Mouse (Mus musculus) embryonic facial prominence, embryonic 15.5 days (tissue): ENCODE measurements at regions not wholly inside any gene's neighbourhood (a gene's known extent, or its start where the extent isn't known, plus 50 kb on each side); places are given as distances from the start of the nearest gene placed in this dataset.

Source experiments
- ATAC-seq: fragments of 200-750 bp; cut with Nextera tagmentation; 2 replicates; pipeline ENCODE4 v1.8.0; 2017; ENCODE audit warnings: low read depth, moderate TSS enrichment; ENCODE audit not compliant: insufficient number of reproducible peaks, low FRiP score, low TSS enrichment
- H3K27ac ChIP-seq: fragments of 300-500 bp; sonication (generic); replicated peaks from 2 replicates; pipeline ENCODE4 v1.5.1; 2015; ENCODE audit warnings: mild to moderate bottlenecking, inconsistent platforms
- H3K27me3 ChIP-seq: fragments of 300-500 bp; sonication (generic); 2 replicates; pipeline ENCODE4 v1.6.1; 2015; ENCODE audit warnings: inconsistent platforms
- H3K36me3 ChIP-seq: fragments of 300-500 bp; sonication (generic); 2 replicates; pipeline ENCODE4 v1.6.1; 2015; ENCODE audit warnings: mild to moderate bottlenecking, inconsistent platforms
- H3K4me1 ChIP-seq: fragments of 300-500 bp; sonication (generic); 2 replicates; pipeline ENCODE4 v1.6.1; 2015; ENCODE audit warnings: inconsistent platforms
- H3K4me2 ChIP-seq: fragments of 300-500 bp; sonication (generic); replicated peaks from 2 replicates; pipeline ENCODE4 v1.6.1; 2015; ENCODE audit warnings: mild to moderate bottlenecking, inconsistent platforms
- H3K4me3 ChIP-seq: fragments of 300-500 bp; sonication (generic); replicated peaks from 2 replicates; pipeline ENCODE4 v1.5.1; 2015; ENCODE audit warnings: mild to moderate bottlenecking, inconsistent platforms
- H3K9ac ChIP-seq: fragments of 300-500 bp; sonication (generic); 2 replicates; pipeline ENCODE4 v1.6.1; 2015; ENCODE audit warnings: inconsistent platforms
- H3K9me3 ChIP-seq: fragments of 300-500 bp; sonication (generic); replicated peaks from 2 replicates; pipeline ENCODE4 v1.6.1; 2016; ENCODE audit warnings: inconsistent platforms
- WGBS: fragments of 180-500 bp; shearing (Covaris S2); methylation state at CpG from one replicate; pipeline ENCODE4 v1.1.7; 2015; 5-methylcytosine and 5-hydroxymethylcytosine counted together

DNA sequence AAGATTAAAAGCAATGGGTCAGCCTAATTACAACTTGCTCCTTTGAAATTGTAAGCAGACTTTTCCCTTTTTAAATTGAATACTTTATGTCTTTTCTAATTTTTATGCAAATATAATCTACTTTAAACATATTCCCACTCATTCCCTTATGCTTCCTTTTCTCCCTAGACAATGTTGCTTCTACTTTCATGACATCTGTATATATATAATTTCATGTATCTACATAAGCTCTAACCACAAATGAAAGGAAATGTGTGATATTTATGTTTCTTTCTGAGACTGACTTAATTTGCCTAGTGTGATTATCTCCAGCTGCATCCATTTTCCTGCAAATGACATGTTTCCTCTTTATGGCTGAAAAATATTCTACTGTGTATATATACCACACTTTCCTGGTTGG lies 77.9 kb upstream of the Nampt start:
- Histone ChIP-seq H3K9ac (no peak overlapping the region), H3K27ac (no peak overlapping the region), H3K4me2 (no peak overlapping the region), H3K36me3 (no peaks in the 10 kb centered on the region), H3K4me3 (no peak overlapping the region), H3K27me3 (no peaks in the 10 kb centered on the region), H3K9me3 (no peaks in the 10 kb centered on the region), H3K4me1 (no peaks in the 10 kb centered on the region)
- no peak for ATAC-seq

DNA sequence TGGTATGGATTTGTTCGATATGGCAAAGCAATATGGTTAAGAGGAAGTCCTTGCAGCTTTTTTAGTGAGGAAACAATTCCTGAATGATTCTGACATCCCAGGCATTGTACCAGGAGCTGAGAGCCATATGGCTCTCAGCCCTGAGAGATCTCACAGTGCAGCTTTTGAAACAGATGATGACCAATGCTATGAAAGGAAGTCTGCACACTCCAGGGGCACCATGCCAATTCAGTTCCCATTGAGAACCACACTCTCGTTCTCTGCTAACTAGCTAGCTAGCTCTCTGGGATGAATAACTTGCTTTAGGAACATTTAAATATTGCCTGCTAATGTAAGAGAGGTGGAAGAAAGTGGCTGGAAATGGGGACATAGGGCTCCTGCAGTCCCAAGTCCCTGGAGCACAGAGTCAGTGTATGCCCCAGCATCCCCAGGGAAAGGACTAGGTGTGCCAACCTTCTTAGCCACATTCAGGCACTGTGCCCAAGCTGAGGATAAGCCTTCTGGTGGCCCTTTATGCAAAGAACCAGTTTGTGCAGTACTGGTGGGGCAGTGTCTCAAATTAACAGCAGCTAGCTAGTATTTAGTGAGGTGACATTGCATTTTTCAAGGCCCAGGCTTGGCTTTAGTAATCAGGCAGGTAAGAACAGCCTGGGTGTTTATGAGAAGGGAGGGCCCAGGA lies 61.8 kb upstream of the Nampt start:
- H3K36me3 ChIP-seq = no peaks in the 10 kb centered on the region
- no peaks in the 10 kb centered on the region for H3K4me1 ChIP-seq
- no peak overlapping the region for H3K4me2 ChIP-seq
- WGBS = 71% methylated on average over 2 of the region's 2 CpGs
- H3K4me3 ChIP-seq = no peak overlapping the region
- H3K9me3 ChIP-seq = no peaks in the 10 kb centered on the region
- H3K27me3 ChIP-seq = no peaks in the 10 kb centered on the region
- H3K9ac ChIP-seq = no peak overlapping the region
- ATAC-seq = no peak
- H3K27ac ChIP-seq = no peak overlapping the region

DNA sequence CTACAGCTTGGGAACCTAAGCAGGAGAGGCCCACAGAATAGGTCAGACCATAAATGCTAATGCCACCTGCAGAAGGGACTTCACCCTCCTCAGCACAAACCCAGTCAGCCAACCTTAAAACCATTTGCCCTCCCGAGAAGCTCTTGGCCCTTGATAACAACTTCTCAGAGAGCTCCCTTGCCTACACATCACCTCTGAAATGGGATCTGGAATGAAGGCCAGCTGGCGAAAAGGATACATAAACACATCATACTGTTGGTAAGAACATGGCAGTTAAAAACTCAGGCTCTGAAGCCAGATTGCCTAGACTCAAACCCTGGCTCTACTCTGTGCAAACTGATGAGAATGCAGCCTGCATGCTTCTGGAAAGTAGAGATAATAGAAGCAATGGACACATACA lies 61.2 kb upstream of the Nampt start:
- Histone ChIP-seq H3K4me1 (no peaks in the 10 kb centered on the region), H3K36me3 (no peaks in the 10 kb centered on the region), H3K4me3 (no peak overlapping the region), H3K27me3 (no peaks in the 10 kb centered on the region), H3K27ac (no peak overlapping the region), H3K9me3 (no peaks in the 10 kb centered on the region), H3K4me2 (no peak overlapping the region), H3K9ac (no peak overlapping the region)
- WGBS = 81% methylated on average over 2 of the region's 2 CpGs
- no peak for ATAC-seq

GRCm38 (mm10) chr12:32760627-32761026 lies 58.7 kb upstream of the Nampt start:
- H3K9me3 ChIP-seq = no peaks in the 10 kb centered on the region
- H3K4me1 ChIP-seq = no peaks in the 10 kb centered on the region
- H3K4me2 ChIP-seq = no peak overlapping the region
- no peak overlapping the region for H3K27ac ChIP-seq
- no peak overlapping the region for H3K9ac ChIP-seq
- WGBS = 75% methylated on average over 3 of the region's 3 CpGs
- ATAC-seq = no peak
- H3K27me3 ChIP-seq = no peaks in the 10 kb centered on the region
- no peaks in the 10 kb centered on the region for H3K36me3 ChIP-seq
- no peak overlapping the region for H3K4me3 ChIP-seq

- H3K27me3 ChIP-seq = no peaks in the 10 kb centered on the region
- no peak for ATAC-seq
- H3K4me3 ChIP-seq = no peak overlapping the region
- no peaks in the 10 kb centered on the region for H3K4me1 ChIP-seq
- WGBS = 58% methylated on average over 3 of the region's 3 CpGs
- H3K4me2 ChIP-seq = no peak overlapping the region
- H3K36me3 ChIP-seq = no peaks in the 10 kb centered on the region
- no peak overlapping the region for H3K27ac ChIP-seq
- no peaks in the 10 kb centered on the region for H3K9me3 ChIP-seq
- no peak overlapping the region for H3K9ac ChIP-seq
Observed at GRCm38 (mm10) chr12:32761055-32761454, 58.3 kb upstream of the Nampt start.

- H3K4me3 ChIP-seq = no peak overlapping the region
- H3K9ac ChIP-seq = no peak overlapping the region
- no peaks in the 10 kb centered on the region for H3K9me3 ChIP-seq
- ATAC-seq = no peak
- no peak overlapping the region for H3K4me2 ChIP-seq
- H3K27me3 ChIP-seq = no peaks in the 10 kb centered on the region
- no peaks in the 10 kb centered on the region; the same call in 1 of the 2 replicates for H3K4me1 ChIP-seq
- H3K27ac ChIP-seq = no peak overlapping the region
- WGBS = 79% methylated on average over 3 of the region's 3 CpGs
- no peaks in the 10 kb centered on the region for H3K36me3 ChIP-seq
Observed at GRCm38 (mm10) chr12:32764271-32764670, 55.1 kb upstream of the Nampt start.

DNA sequence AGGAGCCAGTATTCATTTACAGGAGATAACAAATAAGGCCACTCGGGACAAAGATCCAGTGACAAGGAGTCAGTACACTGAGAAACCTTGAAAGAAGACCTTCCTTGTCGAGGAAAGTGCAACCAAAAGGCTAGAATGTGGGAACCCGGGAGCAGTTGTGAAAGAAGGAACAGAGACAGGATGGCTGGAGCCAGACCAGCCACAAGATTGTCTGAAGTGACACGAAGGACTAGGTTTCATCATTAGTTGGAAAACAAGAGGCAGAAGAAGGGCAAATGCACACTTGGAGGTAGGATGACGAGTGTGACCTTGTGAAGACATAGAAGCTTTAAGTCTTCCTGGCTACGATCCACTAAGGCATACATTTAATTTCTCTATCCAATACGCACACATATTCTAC lies 54.6 kb upstream of the Nampt start:
- H3K9me3 ChIP-seq = no peaks in the 10 kb centered on the region
- no peaks in the 10 kb centered on the region for H3K36me3 ChIP-seq
- H3K9ac ChIP-seq = no peak overlapping the region
- no peak overlapping the region for H3K27ac ChIP-seq
- no peak overlapping the region for H3K4me2 ChIP-seq
- no peaks in the 10 kb centered on the region; the same call in 1 of the 2 replicates for H3K4me1 ChIP-seq
- no peak overlapping the region for H3K4me3 ChIP-seq
- WGBS = 84% methylated on average over 7 of the region's 7 CpGs
- no peaks in the 10 kb centered on the region for H3K27me3 ChIP-seq
- ATAC-seq = no peak

DNA sequence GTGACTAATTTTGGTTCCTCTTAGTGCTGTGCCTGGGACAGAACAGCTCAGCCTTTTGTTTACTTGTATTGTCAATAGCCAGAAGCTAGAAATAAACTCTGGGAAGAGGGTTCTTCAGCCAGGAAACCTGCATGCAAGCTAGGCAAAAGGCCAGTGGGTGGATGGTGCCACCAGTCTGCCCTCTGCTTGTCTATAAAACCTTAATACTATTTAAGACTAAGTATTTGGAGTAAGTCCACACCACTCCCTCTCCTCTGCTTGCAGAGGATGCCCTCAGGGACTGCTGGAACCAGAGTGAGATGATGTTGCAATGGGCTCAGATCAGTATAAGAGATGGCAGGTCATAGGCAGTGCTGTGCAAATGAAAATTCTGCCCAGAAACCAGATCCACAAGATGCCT lies 53.5 kb upstream of the Nampt start:
- Histone ChIP-seq H3K36me3 (no peaks in the 10 kb centered on the region), H3K4me1 (no peaks in the 10 kb centered on the region; the same call in 1 of the 2 replicates), H3K4me3 (no peak overlapping the region)

DNA sequence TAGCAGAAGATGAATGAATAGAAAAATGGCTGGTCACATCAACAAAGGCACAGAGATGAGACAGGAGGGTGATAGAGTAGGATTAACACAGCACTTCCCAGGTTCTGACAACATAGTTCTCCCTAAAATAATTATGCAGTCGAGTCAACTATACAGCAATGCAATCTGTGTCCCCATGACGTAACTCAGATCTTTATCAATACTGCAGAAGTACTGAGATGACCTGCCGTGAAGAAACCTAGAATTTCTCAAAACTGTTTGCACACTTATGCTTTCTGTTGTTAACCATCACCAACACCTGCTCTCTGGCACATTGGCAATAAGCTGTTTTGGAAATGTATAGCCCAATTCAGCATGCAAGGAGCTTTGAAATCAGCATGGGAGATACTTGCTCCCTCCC lies 52.8 kb upstream of the Nampt start:
- Histone ChIP-seq H3K4me3 (no peak overlapping the region), H3K27ac (no peak overlapping the region), H3K4me2 (no peak overlapping the region), H3K9ac (no peak overlapping the region), H3K36me3 (no peaks in the 10 kb centered on the region), H3K27me3 (no peaks in the 10 kb centered on the region), H3K9me3 (no peaks in the 10 kb centered on the region), H3K4me1 (no peaks in the 10 kb centered on the region; the same call in 1 of the 2 replicates)
- no peak for ATAC-seq
- WGBS = 67% methylated on average over 3 of the region's 3 CpGs

More for the DNA sequence above, 53.5 kb upstream of the Nampt start:
- Histone ChIP-seq H3K9me3 (no peaks in the 10 kb centered on the region), H3K27me3 (no peaks in the 10 kb centered on the region), H3K4me2 (no peak overlapping the region), H3K9ac (no peak overlapping the region), H3K27ac (no peak overlapping the region)
- ATAC-seq = no peak

DNA sequence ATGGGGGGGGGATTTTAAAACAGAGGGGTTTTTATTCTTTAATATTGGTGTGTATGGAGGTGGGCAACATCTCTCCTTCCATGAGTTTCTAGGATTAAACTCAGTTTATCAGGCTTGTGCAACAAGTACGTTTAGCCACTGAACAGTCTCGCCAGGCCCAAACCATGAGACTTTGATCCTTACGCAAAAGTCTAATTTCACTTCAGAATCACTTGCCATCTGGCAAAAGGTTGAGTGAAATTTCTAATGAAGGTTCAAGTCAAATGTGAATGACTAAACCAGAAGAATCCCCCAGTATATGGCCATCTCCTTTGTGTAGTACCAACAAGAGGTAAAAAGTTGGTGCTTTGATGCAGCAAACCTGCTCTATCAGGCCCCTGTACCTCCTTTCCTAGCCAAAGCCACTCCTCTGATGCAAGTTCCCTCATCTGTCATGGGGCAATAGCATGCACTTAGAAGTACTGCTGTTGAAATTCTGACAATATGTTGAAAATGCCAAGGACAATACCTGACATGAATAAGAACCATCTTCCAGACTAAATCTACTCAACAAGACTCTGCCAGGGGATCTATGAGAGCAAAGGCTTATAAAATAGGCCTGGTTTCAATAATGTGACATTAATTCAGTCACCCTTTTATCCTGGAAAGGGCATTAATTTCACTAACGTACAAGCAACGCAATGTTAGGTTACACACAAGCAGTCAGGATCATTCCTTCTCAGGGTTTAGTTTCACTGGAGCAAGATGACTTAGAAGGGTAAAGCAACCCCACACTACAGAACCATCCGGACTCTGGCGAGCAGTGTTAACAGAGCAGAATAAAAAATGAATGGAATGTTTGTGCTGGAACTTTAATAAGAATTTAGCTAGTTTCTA lies 51.9 kb upstream of the Nampt start:
- WGBS = 60% methylated on average over 7 of the region's 7 CpGs
- H3K27ac ChIP-seq = no peak overlapping the region

DNA sequence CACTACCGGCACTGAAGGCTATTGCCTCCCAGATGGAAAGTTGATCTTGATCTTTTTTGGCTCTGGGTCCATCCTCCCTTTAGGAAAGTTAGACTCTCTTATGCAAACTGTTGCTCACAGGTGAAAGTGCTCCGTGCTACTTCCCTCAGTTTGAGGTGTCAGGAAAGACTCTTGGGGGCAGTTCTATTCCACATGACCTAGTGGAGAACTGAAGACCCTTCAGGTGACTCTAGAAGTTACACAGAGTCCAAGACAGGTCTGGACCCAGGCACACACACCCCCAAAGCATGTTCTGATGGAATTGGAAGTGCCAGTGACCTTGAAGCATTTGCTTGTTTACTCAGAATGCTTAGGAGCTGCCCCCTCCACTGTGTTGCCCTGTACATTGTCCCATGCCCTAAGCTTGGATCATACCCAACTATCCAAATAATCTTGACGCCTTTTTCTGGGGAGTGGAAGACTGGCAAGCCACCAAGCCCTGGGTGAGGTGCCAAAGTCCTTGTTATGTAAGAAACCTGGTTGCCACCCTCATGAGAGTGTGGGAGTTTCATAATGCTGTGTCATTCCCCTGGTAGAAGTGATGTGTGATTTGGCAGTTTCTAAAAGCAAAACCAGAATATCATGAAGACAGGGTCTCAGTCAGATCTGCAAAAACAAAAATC lies 51.1 kb upstream of the Nampt start:
- Histone ChIP-seq H3K27me3 (no peaks in the 10 kb centered on the region), H3K4me3 (no peak overlapping the region), H3K4me1 (no peaks in the 10 kb centered on the region; the same call in 1 of the 2 replicates), H3K27ac (no peak overlapping the region), H3K9me3 (no peaks in the 10 kb centered on the region), H3K9ac (no peak overlapping the region), H3K4me2 (no peak overlapping the region), H3K36me3 (no peaks in the 10 kb centered on the region)
- 50% methylated on average over 3 of the region's 3 CpGs for WGBS
- no peak for ATAC-seq

More for the DNA sequence above, 51.9 kb upstream of the Nampt start:
- no peaks in the 10 kb centered on the region for H3K36me3 ChIP-seq
- H3K4me1 ChIP-seq = no peaks in the 10 kb centered on the region; the same call in 1 of the 2 replicates
- no peak overlapping the region for H3K4me3 ChIP-seq
- H3K9me3 ChIP-seq = no peaks in the 10 kb centered on the region
- no peaks in the 10 kb centered on the region for H3K27me3 ChIP-seq
- no peak overlapping the region for H3K9ac ChIP-seq
- H3K4me2 ChIP-seq = no peak overlapping the region
- ATAC-seq = no peak
